Mouse (Mus musculus) forebrain, embryonic 15.5 days (tissue): Measurements from ENCODE around the gene Bcl11a. TPM values are rescaled to one million over a fixed set of nuclear protein-coding genes. Genes with fewer than 3 reads are reported as not detected.

Source experiments
- ATAC-seq: fragments of 200-750 bp; cut with Nextera tagmentation; replicated peaks from 2 replicates; pipeline ENCODE4 v1.8.0; 2017; ENCODE audit warnings: mild to moderate bottlenecking, moderate TSS enrichment, moderate library complexity
- H3K27ac ChIP-seq: fragments of 300-500 bp; sonication (generic); replicated peaks from 2 replicates; pipeline ENCODE4 v1.5.1; 2015; ENCODE audit warnings: mild to moderate bottlenecking, inconsistent platforms
- H3K27me3 ChIP-seq: fragments of 300-500 bp; sonication (generic); 2 replicates; pipeline ENCODE4 v1.6.1; 2015; ENCODE audit warnings: inconsistent platforms
- H3K36me3 ChIP-seq: fragments of 300-500 bp; sonication (generic); 2 replicates; pipeline ENCODE4 v1.6.1; 2015; ENCODE audit warnings: mild to moderate bottlenecking, inconsistent platforms
- H3K4me1 ChIP-seq: fragments of 300-500 bp; sonication (generic); 2 replicates; pipeline ENCODE4 v1.6.1; 2015; ENCODE audit warnings: inconsistent platforms
- H3K4me2 ChIP-seq: fragments of 300-500 bp; sonication (generic); replicated peaks from 2 replicates; pipeline ENCODE4 v1.6.1; 2015; ENCODE audit warnings: mild to moderate bottlenecking, inconsistent platforms
- H3K4me3 ChIP-seq: fragments of 300-500 bp; sonication (generic); 2 replicates; pipeline ENCODE4 v1.5.1; 2015; ENCODE audit warnings: mild to moderate bottlenecking, inconsistent platforms
- H3K9ac ChIP-seq: fragments of 300-500 bp; sonication (generic); replicated peaks from 2 replicates; pipeline ENCODE4 v1.6.1; 2015; ENCODE audit warnings: mild to moderate bottlenecking, inconsistent platforms
- H3K9me3 ChIP-seq: fragments of 300-500 bp; sonication (generic); 2 replicates; pipeline ENCODE4 v1.6.1; 2016; ENCODE audit warnings: inconsistent platforms
- WGBS: fragments of 180-500 bp; shearing (Covaris S2); methylation state at CpG from one replicate; pipeline ENCODE4 v1.1.7; 2015; ENCODE audit warnings: mixed read lengths; 5-methylcytosine and 5-hydroxymethylcytosine counted together
- polyA plus RNA-seq: library from polyadenylated mRNA; unstranded; fragments of >200 nt; fragmentation: Nextera tagmentation; extraction: Ambion mirVana; gene quantifications from 2 replicates; pipeline ENCODE4 v1.2.1, GENCODE M21; 2015

The Bcl11a gene
- polyA plus RNA-seq, 1 experiment from 2014 or later = 204 TPM

DNA sequence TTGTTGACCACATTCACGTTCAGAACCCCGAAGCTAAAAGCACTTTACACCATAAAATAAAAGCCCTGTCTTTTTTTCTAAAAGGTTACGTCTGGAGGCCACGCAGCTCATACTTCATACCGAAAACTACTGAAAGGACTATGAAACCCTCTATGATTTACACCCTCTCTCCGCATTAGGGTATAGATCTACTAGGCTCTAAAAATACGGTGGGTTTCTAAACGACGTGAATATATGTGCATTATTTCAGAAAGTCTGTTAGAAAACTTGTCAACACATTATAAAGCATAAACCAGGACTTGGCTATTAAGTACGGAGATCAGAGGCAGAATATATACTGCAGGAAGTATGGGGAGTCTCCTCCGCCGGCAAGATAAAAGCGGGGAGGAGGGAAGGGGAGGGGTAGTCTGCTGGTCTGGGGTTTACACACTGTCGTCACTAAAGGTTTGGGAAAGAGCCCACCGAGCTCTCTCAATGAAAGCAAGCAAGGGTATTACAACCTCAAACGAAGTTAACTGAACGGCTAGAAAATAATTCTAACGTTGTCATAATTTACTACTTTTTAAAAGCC lies 3.8 kb upstream of the Bcl11a start:
- peak overlapping the region; percentile 87 for H3K4me2 ChIP-seq
- no peak for ATAC-seq

DNA sequence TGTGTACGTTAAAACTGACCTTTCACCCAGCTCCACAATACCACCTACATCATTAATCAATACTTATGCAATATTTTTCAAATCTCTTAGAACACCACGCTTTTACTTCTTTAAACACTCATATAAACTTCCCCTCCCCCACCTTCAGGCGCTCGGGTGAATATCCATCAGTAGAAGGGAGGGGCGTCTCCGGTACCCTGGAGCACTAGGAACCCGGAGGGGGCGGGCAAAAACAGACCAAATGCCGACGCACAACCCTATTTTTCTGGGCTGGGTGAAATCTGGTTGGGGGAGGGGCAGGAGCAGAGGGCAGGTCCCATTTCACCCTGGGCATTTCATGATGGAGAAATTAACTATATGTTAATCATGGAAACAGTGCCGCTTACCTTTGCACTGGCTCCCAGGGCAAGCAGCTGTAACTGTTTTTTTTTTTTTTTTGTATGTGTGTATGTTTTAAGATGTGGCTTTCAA lies 3.2 kb upstream of the Bcl11a start, which contains the start of gene A830031A19Rik:
A830031A19Rik (minus strand) TSS at position 421 of the 471 bp plus-strand sequence.
- Histone ChIP-seq H3K4me3 (peak within 1 kb of the TSS; percentile 72), H3K36me3 (no peaks in the 10 kb centered on the region), H3K27ac (peak within 1 kb of the TSS; percentile 98), H3K9me3 (no peaks in the 10 kb centered on the region), H3K9ac (peak within 1 kb of the TSS; percentile 97), H3K4me2 (peak within 1 kb of the TSS; percentile 87), H3K4me1 (peaks cover 26% of the 10 kb centered on the region), H3K27me3 (no peaks in the 10 kb centered on the region)
- under 1% methylated on average over 11 of the region's 11 CpGs for WGBS
- no peak for ATAC-seq

More for the DNA sequence above, 3.8 kb upstream of the Bcl11a start:
- Histone ChIP-seq H3K36me3 (no peaks in the 10 kb centered on the region), H3K4me3 (peak overlapping the region; percentile 72), H3K9ac (peak overlapping the region; percentile 97), H3K27me3 (no peaks in the 10 kb centered on the region), H3K9me3 (no peaks in the 10 kb centered on the region), H3K27ac (peak overlapping the region; percentile 98), H3K4me1 (peaks cover 26% of the 10 kb centered on the region)
- under 1% methylated on average over 18 of the region's 18 CpGs for WGBS

DNA sequence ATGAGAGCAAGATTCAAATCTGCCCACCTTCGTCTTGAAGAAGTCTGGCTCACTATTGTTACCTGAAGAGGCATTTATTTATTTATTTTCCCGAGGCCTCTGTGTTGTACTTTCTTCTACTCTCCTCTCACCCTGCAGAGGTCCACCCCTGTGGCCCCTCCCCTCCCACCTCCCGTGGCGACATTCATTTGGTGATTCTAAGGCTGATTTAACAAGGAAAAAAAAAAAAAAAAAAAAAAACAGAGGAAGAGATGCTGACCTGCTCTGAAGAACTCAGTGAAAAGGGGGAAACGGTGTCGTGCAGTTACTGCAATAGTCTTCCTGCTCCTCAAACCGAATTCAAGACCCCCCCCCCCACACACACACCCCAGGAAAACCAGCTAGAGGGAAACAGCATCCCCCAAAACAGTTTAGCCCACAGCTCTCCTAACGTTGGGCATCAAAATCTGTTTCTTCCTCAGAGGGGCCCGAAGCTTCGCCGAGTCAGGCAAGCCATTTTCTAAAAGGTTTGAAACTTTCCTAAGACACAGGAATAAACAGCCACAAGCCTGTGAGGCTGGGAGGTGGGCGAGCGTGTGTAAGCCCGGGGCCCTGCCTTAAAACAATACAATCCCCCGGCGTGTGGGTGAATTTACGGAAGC lies 2.2 kb upstream of the Bcl11a start:
- WGBS = 2% methylated on average over 17 of the region's 17 CpGs
- no peaks in the 10 kb centered on the region for H3K9me3 ChIP-seq

DNA sequence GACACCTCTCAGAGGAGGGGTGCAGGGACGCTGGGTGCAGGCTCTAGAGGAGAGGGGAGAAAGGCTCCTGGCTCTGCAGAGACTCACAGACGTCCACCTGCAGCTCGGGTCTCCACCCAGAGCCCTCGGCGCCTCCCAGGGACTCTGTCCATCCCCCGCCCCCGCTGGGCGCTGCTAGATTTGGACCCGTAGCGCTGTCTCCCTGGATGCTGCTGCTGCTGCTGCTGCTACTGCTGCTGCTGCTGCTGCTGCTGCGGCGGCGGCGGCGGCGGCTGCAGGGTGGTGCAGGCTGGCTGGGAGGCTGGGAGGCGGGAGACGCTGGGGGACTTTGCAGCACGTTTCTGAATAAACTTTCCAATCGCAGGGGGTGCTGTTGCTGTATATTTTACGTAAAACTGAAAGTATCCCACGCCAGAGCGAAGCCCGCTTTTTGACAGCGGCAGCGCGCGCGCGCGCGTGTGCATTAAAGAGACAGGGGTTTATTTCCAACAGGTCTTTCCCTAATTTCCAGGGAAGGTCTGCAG lies 1.7 kb upstream of the Bcl11a start:
- peak overlapping the region; percentile 98 for H3K27ac ChIP-seq
- peak overlapping the region; percentile 97 for H3K9ac ChIP-seq
- H3K36me3 ChIP-seq = no peaks in the 10 kb centered on the region
- peak overlapping the region; percentile 72 for H3K4me3 ChIP-seq
- peak overlapping the region; percentile 87 for H3K4me2 ChIP-seq
- H3K27me3 ChIP-seq = no peaks in the 10 kb centered on the region
- ATAC-seq = peak; percentile 55
- H3K4me1 ChIP-seq = peaks cover 28% of the 10 kb centered on the region
- no peaks in the 10 kb centered on the region for H3K9me3 ChIP-seq
- under 1% methylated on average over 32 of the region's 32 CpGs for WGBS

More for the DNA sequence above, 2.2 kb upstream of the Bcl11a start:
- H3K36me3 ChIP-seq = no peaks in the 10 kb centered on the region
- peak overlapping the region; percentile 98 for H3K27ac ChIP-seq
- H3K9ac ChIP-seq = peak overlapping the region; percentile 97
- H3K4me2 ChIP-seq = peak overlapping the region; percentile 87
- no peaks in the 10 kb centered on the region for H3K27me3 ChIP-seq
- peak overlapping the region; percentile 72 for H3K4me3 ChIP-seq
- no peak for ATAC-seq
- peaks cover 28% of the 10 kb centered on the region for H3K4me1 ChIP-seq

DNA sequence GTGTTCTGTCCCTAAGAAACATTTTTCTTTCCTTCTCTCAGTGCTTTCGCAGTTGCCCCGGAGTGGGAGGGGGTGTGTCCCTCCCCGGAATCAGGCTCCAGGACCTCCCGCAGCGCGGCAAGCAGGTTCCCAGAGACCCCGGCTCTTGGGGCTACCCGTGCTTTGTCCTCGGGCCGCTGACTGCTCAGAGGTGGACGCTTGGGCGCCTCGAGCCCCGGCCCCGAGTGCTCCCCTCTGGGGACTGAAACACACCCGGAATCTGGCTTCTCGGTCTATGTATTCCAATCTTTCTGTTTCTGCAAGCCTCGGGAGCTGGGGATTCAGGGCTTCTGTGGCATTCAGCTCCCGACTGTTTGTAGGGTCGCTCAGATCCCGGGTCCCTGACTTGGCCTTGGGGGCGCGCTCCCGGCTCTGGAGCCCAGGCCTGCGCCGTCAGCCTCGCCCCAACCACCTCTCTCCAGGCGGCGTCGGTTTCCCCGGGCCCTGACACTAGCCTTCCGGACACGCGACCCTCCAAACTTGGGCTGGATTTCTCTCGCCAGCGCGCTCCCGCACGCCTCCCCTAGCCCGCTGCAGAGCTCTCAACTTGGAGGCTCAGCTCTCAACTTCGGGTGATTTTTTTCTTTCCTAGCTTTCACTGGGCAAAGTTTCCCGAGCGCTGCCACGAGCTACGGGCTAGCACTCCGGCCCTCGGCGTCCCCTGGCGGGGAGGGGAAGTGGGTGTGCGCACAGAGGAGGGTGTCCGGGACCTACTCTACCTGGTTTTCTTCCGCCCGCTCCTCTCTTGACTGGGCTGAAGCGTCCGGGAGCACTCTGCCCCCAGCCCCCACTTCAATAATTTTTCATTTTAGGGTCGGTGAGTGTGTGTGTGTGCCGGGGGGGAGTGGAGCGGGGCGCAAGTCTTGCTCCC lies 780 bp upstream of the Bcl11a start:
- Histone ChIP-seq H3K27ac (peak overlapping the region; percentile 98), H3K4me2 (peak overlapping the region; percentile 87), H3K4me3 (peak overlapping the region; percentile 72), H3K9me3 (no peaks in the 10 kb centered on the region), H3K4me1 (peaks cover 28% of the 10 kb centered on the region), H3K27me3 (no peaks in the 10 kb centered on the region), H3K9ac (peak overlapping the region; percentile 97), H3K36me3 (no peaks in the 10 kb centered on the region)
- ATAC-seq = peak; percentile 26
- WGBS = under 1% methylated on average over 59 of the region's 59 CpGs

- Histone ChIP-seq H3K4me2 (peak overlapping the region; percentile 87), H3K4me3 (peak overlapping the region; percentile 72), H3K27me3 (no peaks in the 10 kb centered on the region), H3K27ac (peak overlapping the region; percentile 98), H3K9ac (peak overlapping the region; percentile 97), H3K9me3 (no peaks in the 10 kb centered on the region), H3K4me1 (peaks cover 29% of the 10 kb centered on the region), H3K36me3 (no peaks in the 10 kb centered on the region)
- under 1% methylated on average over 38 of the region's 38 CpGs for WGBS
- no peak for ATAC-seq
These were observed 955 bp downstream of the Bcl11a start for GRCm38 (mm10) chr11:24078706-24079316.

- Histone ChIP-seq H3K36me3 (no peaks in the 10 kb centered on the region), H3K4me3 (peak overlapping the region; percentile 72), H3K4me2 (peak overlapping the region; percentile 87), H3K27me3 (no peaks in the 10 kb centered on the region), H3K4me1 (peaks cover 26% of the 10 kb centered on the region), H3K27ac (peak overlapping the region; percentile 98), H3K9me3 (no peaks in the 10 kb centered on the region), H3K9ac (peak overlapping the region; percentile 97)
- under 1% methylated on average over 43 of the region's 43 CpGs for WGBS
- ATAC-seq = no peak; the same call in 1 of the 2 replicates
These were observed 1.8 kb downstream of the Bcl11a start for GRCm38 (mm10) chr11:24079392-24080391.

- H3K9ac ChIP-seq = peak overlapping the region; percentile 97
- H3K27me3 ChIP-seq = no peaks in the 10 kb centered on the region
- H3K4me3 ChIP-seq = peak overlapping the region; percentile 72
- H3K36me3 ChIP-seq = no peaks in the 10 kb centered on the region; the same call in 1 of the 2 replicates
- 0% methylated on average over 30 of the region's 30 CpGs for WGBS
- ATAC-seq = peak; percentile 41
- no peaks in the 10 kb centered on the region for H3K9me3 ChIP-seq
- peak overlapping the region; percentile 87 for H3K4me2 ChIP-seq
- peak overlapping the region; percentile 98 for H3K27ac ChIP-seq
- H3K4me1 ChIP-seq = peaks cover 25% of the 10 kb centered on the region
These were observed 2.7 kb downstream of the Bcl11a start for GRCm38 (mm10) chr11:24080541-24080940.

GRCm38 (mm10) chr11:24081016-24081686 lies 3.3 kb downstream of the Bcl11a start:
- Histone ChIP-seq H3K27me3 (no peaks in the 10 kb centered on the region), H3K4me1 (peaks cover 30% of the 10 kb centered on the region), H3K4me2 (peak overlapping the region; percentile 87), H3K9ac (peak overlapping the region; percentile 97), H3K27ac (peak overlapping the region; percentile 98), H3K9me3 (no peaks in the 10 kb centered on the region), H3K4me3 (peak overlapping the region; percentile 72), H3K36me3 (peaks cover 6% of the 10 kb centered on the region)
- WGBS = under 1% methylated on average over 35 of the region's 35 CpGs
- ATAC-seq = peak; percentile 67
